Mouse (Mus musculus): Measurements from ENCODE around the gene Trim14. TPM values are rescaled to one million over a fixed set of nuclear protein-coding genes. Genes with fewer than 3 reads are reported as not detected.

The Trim14 gene
- polyA plus RNA-seq, 1 experiment from 2014 or later, result 14.8 TPM

Other genes starting within 250 kb of the Trim14 start
- gene Foxe1, start 192.5 kb downstream of the Trim14 start, polyA plus RNA-seq (2015; fragmentation: Nextera tagmentation; extraction: Ambion mirVana), result not detected in 2 replicates
- 12.5 and 13.0 TPM in 2 replicates for gene Trmo, start 146.7 kb downstream of the Trim14 start, polyA plus RNA-seq (2015; fragmentation: Nextera tagmentation; extraction: Ambion mirVana)
- 2.6 and 8.1 TPM in 2 replicates for gene Hemgn, start 122.6 kb downstream of the Trim14 start, polyA plus RNA-seq (2015; fragmentation: Nextera tagmentation; extraction: Ambion mirVana)
- gene Anp32b, start 85.2 kb downstream of the Trim14 start, polyA plus RNA-seq (2015; fragmentation: Nextera tagmentation; extraction: Ambion mirVana), result 185 and 206 TPM in 2 replicates
- 112 and 120 TPM in 2 replicates for gene Nans, start 46.9 kb downstream of the Trim14 start, polyA plus RNA-seq (2015; fragmentation: Nextera tagmentation; extraction: Ambion mirVana)
- 99.8 and 112 TPM in 2 replicates for gene Coro2a, start 66.1 kb upstream of the Trim14 start, polyA plus RNA-seq (2015; fragmentation: Nextera tagmentation; extraction: Ambion mirVana)
- gene Tbc1d2, start 114.1 kb upstream of the Trim14 start, polyA plus RNA-seq (2015; fragmentation: Nextera tagmentation; extraction: Ambion mirVana), result 7.4 and 7.7 TPM in 2 replicates